Mouse (Mus musculus) midbrain, embryonic 11.5 days (tissue): ENCODE data around the gene Ppdpf. TPM values are rescaled to one million over a fixed set of nuclear protein-coding genes. Genes with fewer than 3 reads are reported as not detected.

Experiments used
- ATAC-seq: fragments of 200-750 bp; cut with Nextera tagmentation; 2 replicates; pipeline ENCODE4 v1.8.0; 2017; ENCODE audit warnings: moderate TSS enrichment, moderate library complexity; ENCODE audit not compliant: low FRiP score
- DNase-seq: peaks from one replicate; pipeline ENCODE4 v3.0.0; 2015; ENCODE audit warnings: low spot score; ENCODE audit errors: missing footprints
- H3K27ac ChIP-seq: fragments of 300-500 bp; sonication (generic); 2 replicates; pipeline ENCODE4 v1.5.1; 2014; ENCODE audit warnings: low read depth, low read length
- H3K27me3 ChIP-seq: fragments of 300-500 bp; sonication (generic); 2 replicates; pipeline ENCODE4 v1.6.1; 2014; ENCODE audit warnings: mild to moderate bottlenecking, low read length, moderate library complexity, mixed read lengths; ENCODE audit not compliant: control insufficient read depth, insufficient read depth
- H3K36me3 ChIP-seq: fragments of 300-500 bp; sonication (generic); 2 replicates; pipeline ENCODE4 v1.6.1; 2014; ENCODE audit warnings: mild to moderate bottlenecking, low read length, moderate library complexity, mixed read lengths; ENCODE audit not compliant: control insufficient read depth, insufficient read depth
- H3K4me1 ChIP-seq: fragments of 300-500 bp; sonication (generic); 2 replicates; pipeline ENCODE4 v1.6.1; 2014; ENCODE audit warnings: low read length; ENCODE audit not compliant: control insufficient read depth, insufficient read depth
- H3K4me2 ChIP-seq: fragments of 300-500 bp; sonication (generic); 2 replicates; pipeline ENCODE4 v1.6.1; 2014; ENCODE audit warnings: mild to moderate bottlenecking, moderate library complexity
- H3K4me3 ChIP-seq: fragments of 300-500 bp; sonication (generic); 2 replicates; pipeline ENCODE4 v1.5.1; 2014; ENCODE audit warnings: low read depth, low read length
- H3K9ac ChIP-seq: fragments of 300-500 bp; sonication (generic); 2 replicates; pipeline ENCODE4 v1.6.1; 2014; ENCODE audit warnings: low read length
- H3K9me3 ChIP-seq: fragments of 300-500 bp; sonication (generic); 2 replicates; pipeline ENCODE4 v1.6.1; 2016; ENCODE audit warnings: low read length; ENCODE audit not compliant: control insufficient read depth
- WGBS: fragments of 180-500 bp; shearing (Covaris S2); extraction: QIAGEN DNeasy Blood & Tissue Kit; methylation state at CpG from one replicate; pipeline ENCODE4 v1.1.7; 2014; 5-methylcytosine and 5-hydroxymethylcytosine counted together
- polyA plus RNA-seq: library from polyadenylated mRNA; unstranded; fragments of >200 nt; fragmentation: Nextera tagmentation; extraction: Ambion mirVana; gene quantifications from 2 replicates; pipeline ENCODE4 v1.2.1, GENCODE M21; 2014

Gene Ppdpf
- polyA plus RNA-seq, 1 experiment from 2014 or later: 426 TPM

DNA sequence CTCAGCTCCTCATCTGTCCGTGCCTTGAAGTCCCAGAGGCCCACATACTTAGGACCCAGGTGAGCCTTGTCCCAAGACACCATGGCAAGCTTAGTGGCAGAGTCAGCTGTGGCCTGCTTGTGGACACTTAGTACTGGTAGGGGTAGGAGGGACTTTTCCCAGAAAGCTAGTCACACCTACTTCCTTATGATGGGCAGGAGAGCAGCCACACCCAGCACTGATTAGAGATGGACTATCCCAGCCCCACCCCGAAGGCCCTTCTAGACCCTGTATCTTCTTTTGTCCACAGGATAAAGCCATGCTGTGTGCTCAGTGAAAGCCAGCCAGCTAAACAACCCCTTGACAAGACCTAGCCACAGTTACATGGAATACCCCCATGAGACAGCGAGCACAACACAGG, 15.4 kb downstream of the Ppdpf start, which contains the start of gene Ptk6:
Ptk6 (minus strand) TSS at position 368 of the 400 bp plus-strand sequence.
- ATAC-seq (no peak), DNase-seq (no peak)
- H3K36me3 ChIP-seq: no peaks in the 10 kb centered on the region
- no peaks in the 10 kb centered on the region for H3K4me1 ChIP-seq
- WGBS: 90% methylated on average over 3 of the region's 3 CpGs
- H3K27me3 ChIP-seq: no peaks in the 10 kb centered on the region
- no peak within 1 kb of the TSS for H3K9ac ChIP-seq
- H3K9me3 ChIP-seq: no peaks in the 10 kb centered on the region
- no peak within 1 kb of the TSS for H3K4me2 ChIP-seq
- H3K4me3 ChIP-seq: no peak within 1 kb of the TSS
- no peak within 1 kb of the TSS for H3K27ac ChIP-seq

GRCm38 (mm10) chr2:181202886-181203285, 15.8 kb downstream of the Ppdpf start:
- Histone ChIP-seq H3K27me3 (no peaks in the 10 kb centered on the region), H3K4me1 (no peaks in the 10 kb centered on the region), H3K9me3 (no peaks in the 10 kb centered on the region), H3K9ac (no peak overlapping the region), H3K4me3 (no peak overlapping the region), H3K4me2 (no peak overlapping the region), H3K36me3 (no peaks in the 10 kb centered on the region), H3K27ac (no peak overlapping the region)
- no peak for ATAC-seq
- no peak for DNase-seq
- WGBS: 81% methylated on average over 6 of the region's 6 CpGs

- Histone ChIP-seq H3K27me3 (no peaks in the 10 kb centered on the region), H3K4me2 (no peak overlapping the region), H3K9ac (no peak overlapping the region), H3K36me3 (no peaks in the 10 kb centered on the region), H3K4me3 (no peak overlapping the region), H3K9me3 (no peaks in the 10 kb centered on the region), H3K4me1 (no peaks in the 10 kb centered on the region), H3K27ac (no peak overlapping the region)
- ATAC-seq (no peak), DNase-seq (no peak)
- WGBS: 90% methylated on average over 5 of the region's 5 CpGs
Observed at GRCm38 (mm10) chr2:181205678-181206077, 18.6 kb downstream of the Ppdpf start.

GRCm38 (mm10) chr2:181206118-181206517, 19.1 kb downstream of the Ppdpf start:
- Histone ChIP-seq H3K4me2 (no peak overlapping the region), H3K9me3 (no peaks in the 10 kb centered on the region), H3K27me3 (no peaks in the 10 kb centered on the region; the same call in 1 of the 2 replicates), H3K4me1 (no peaks in the 10 kb centered on the region), H3K36me3 (no peaks in the 10 kb centered on the region), H3K9ac (no peak overlapping the region), H3K27ac (no peak overlapping the region), H3K4me3 (no peak overlapping the region)
- DNase-seq: no peak
- WGBS: 82% methylated on average over 9 of the region's 9 CpGs
- no peak for ATAC-seq

- H3K4me2 ChIP-seq: peak overlapping the region; percentile 40
- H3K36me3 ChIP-seq: no peaks in the 10 kb centered on the region
- ATAC-seq (no peak), DNase-seq (peak; percentile 87)
- H3K4me3 ChIP-seq: peak overlapping the region; percentile 23
- no peaks in the 10 kb centered on the region for H3K9me3 ChIP-seq
- H3K9ac ChIP-seq: peak overlapping the region; percentile 1; the same call in 1 of the 2 replicates
- peaks cover 32% of the 10 kb centered on the region for H3K27me3 ChIP-seq
- H3K4me1 ChIP-seq: peaks cover 6% of the 10 kb centered on the region
- 2% methylated on average over 34 of the region's 34 CpGs for WGBS
- no peak overlapping the region for H3K27ac ChIP-seq
Observed at GRCm38 (mm10) chr2:181212389-181213020, 25.5 kb downstream of the Ppdpf start.

DNA sequence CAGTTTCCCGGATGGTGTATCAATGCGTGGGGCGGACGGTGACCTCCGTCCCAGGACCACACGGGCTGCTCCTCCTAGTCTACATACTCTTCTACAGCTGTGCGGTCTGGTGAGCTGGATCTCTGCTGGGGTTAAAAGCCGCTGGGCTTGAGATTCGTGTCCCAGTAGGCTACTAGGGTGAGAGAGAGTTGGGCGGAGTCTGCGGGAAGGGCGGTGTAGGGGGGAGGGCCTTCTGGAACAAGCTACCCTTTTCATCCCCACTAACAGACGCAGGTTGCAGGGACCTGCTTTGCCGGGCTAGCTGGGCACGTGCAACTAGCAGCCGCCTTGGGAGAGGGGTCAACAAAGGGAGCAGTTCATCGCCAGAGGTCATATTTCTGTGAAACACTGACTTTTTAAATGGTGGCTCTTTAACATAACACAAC, 26.0 kb downstream of the Ppdpf start, which contains the start of gene Srms:
Srms (minus strand) TSS at position 165 of the 425 bp plus-strand sequence.
- under 1% methylated on average over 17 of the region's 17 CpGs for WGBS
- Histone ChIP-seq H3K9me3 (no peaks in the 10 kb centered on the region), H3K4me3 (peak within 1 kb of the TSS; percentile 23), H3K9ac (peak within 1 kb of the TSS; percentile 1; the same call in 1 of the 2 replicates), H3K36me3 (no peaks in the 10 kb centered on the region), H3K4me1 (peaks cover 6% of the 10 kb centered on the region), H3K27me3 (peaks cover 32% of the 10 kb centered on the region), H3K4me2 (peak within 1 kb of the TSS; percentile 40), H3K27ac (no peak within 1 kb of the TSS)
- DNase-seq (peak; percentile 88), ATAC-seq (peak; percentile 44; the same call in 1 of the 2 replicates)

DNA sequence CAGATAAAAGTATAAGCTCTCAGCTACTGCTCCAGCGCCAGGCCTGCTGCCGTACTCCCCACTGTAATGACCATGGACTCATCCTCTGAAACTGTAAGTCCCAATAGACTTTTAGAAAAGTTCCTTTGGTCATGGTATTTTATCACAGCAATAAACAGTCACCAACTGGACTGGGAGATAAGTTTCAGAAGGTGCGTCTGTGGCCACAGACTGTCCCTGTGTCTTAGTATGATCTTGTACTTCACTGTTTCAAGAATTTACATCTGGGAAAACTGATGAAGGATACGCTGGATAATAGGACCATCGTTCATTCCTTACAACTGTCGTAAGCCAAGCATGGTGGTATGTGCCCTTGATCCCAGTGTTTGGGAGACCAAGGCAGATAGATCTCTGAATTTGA, 29.0 kb downstream of the Ppdpf start:
- peaks cover 32% of the 10 kb centered on the region for H3K27me3 ChIP-seq

GRCm38 (mm10) chr2:181218881-181219485, 31.9 kb downstream of the Ppdpf start:
- DNase-seq: peak; percentile 87
- H3K4me1 ChIP-seq: peaks cover 9% of the 10 kb centered on the region
- 57% methylated on average over 5 of the region's 5 CpGs for WGBS
- no peaks in the 10 kb centered on the region for H3K36me3 ChIP-seq
- H3K4me2 ChIP-seq: no peak overlapping the region
- H3K9ac ChIP-seq: no peak overlapping the region
- H3K9me3 ChIP-seq: no peaks in the 10 kb centered on the region
- peaks cover 3% of the 10 kb centered on the region for H3K27me3 ChIP-seq
- H3K4me3 ChIP-seq: no peak overlapping the region
- ATAC-seq: no peak
- no peak overlapping the region for H3K27ac ChIP-seq

More for the DNA sequence above, 29.0 kb downstream of the Ppdpf start:
- 91% methylated on average over 6 of the region's 6 CpGs for WGBS
- ATAC-seq: no peak
- DNase-seq: no peak
- Histone ChIP-seq H3K9me3 (no peaks in the 10 kb centered on the region), H3K9ac (no peak overlapping the region), H3K4me1 (peaks cover 15% of the 10 kb centered on the region), H3K4me3 (no peak overlapping the region), H3K4me2 (no peak overlapping the region), H3K36me3 (no peaks in the 10 kb centered on the region), H3K27ac (no peak overlapping the region)

- ATAC-seq (peak; percentile 90), DNase-seq (peak; percentile 93)
- Histone ChIP-seq H3K9ac (peak within 1 kb of the TSS; percentile 28; the same call in 1 of the 2 replicates), H3K4me3 (peak within 1 kb of the TSS; percentile 30), H3K27me3 (no peaks in the 10 kb centered on the region), H3K4me2 (peak within 1 kb of the TSS; percentile 51), H3K36me3 (no peaks in the 10 kb centered on the region), H3K9me3 (no peaks in the 10 kb centered on the region), H3K27ac (no peak within 1 kb of the TSS), H3K4me1 (peaks cover 9% of the 10 kb centered on the region)
- WGBS: 7% methylated on average over 25 of the region's 25 CpGs
Observed at GRCm38 (mm10) chr2:181219538-181220216, 32.6 kb downstream of the Ppdpf start, which contains the start of gene Fndc11. TSS of gene Fndc11 (plus strand) at chr2:181220013.
